Mouse (Mus musculus): ENCODE data around the gene Arhgap31. TPM values are rescaled to one million over a fixed set of nuclear protein-coding genes. Genes with fewer than 3 reads are reported as not detected.
A peak's percentile ranks its signal among the peaks of the same experiment; 100 is the strongest.

Gene Arhgap31
- 3.2 and 7.0 TPM in 2 replicates for polyA plus RNA-seq (2012; rRNA removed)

- peak; percentile 79 for DNase-seq (ENCODE audit: low read depth)
- TF ChIP-seq CTCF (IDR thresholded peaks at IDR 0.05; ENCODE audit: borderline replicate concordance, extremely low read depth, insufficient read depth, insufficient read length) (no peak), POLR2A (IDR thresholded peaks at IDR 0.05; ENCODE audit: borderline replicate concordance, extremely low read depth, insufficient read depth, insufficient read length, poor library complexity, severe bottlenecking) (0 out of 2 replicates have a peak, but pooled peaks have one; percentile 11)
These were observed at the start of gene Arhgap31 for GRCm38 (mm10) chr16:38712581-38713403. Arhgap31 (minus strand) TSS chr16:38713274.

- DNase-seq (ENCODE audit: low read depth) = no peak
- no peak for TF ChIP-seq CTCF (IDR thresholded peaks at IDR 0.05; ENCODE audit: borderline replicate concordance, extremely low read depth, insufficient read depth, insufficient read length)
- TF ChIP-seq POLR2A (IDR thresholded peaks at IDR 0.05; ENCODE audit: borderline replicate concordance, extremely low read depth, insufficient read depth, insufficient read length, poor library complexity, severe bottlenecking) = no peak
These were observed 49.3 kb upstream of the Arhgap31 start for GRCm38 (mm10) chr16:38762401-38762800.

- TF ChIP-seq CTCF (IDR thresholded peaks at IDR 0.05; ENCODE audit: borderline replicate concordance, extremely low read depth, insufficient read depth, insufficient read length) = no peak
- no peak for TF ChIP-seq POLR2A (IDR thresholded peaks at IDR 0.05; ENCODE audit: borderline replicate concordance, extremely low read depth, insufficient read depth, insufficient read length, poor library complexity, severe bottlenecking)
- DNase-seq (ENCODE audit: low read depth) = no peak
These were observed 48.9 kb upstream of the Arhgap31 start for GRCm38 (mm10) chr16:38761972-38762371.

GRCm38 (mm10) chr16:38760834-38761375 lies 47.8 kb upstream of the Arhgap31 start:
- DNase-seq (ENCODE audit: low read depth) = no peak
- TF ChIP-seq POLR2A (IDR thresholded peaks at IDR 0.05; ENCODE audit: borderline replicate concordance, extremely low read depth, insufficient read depth, insufficient read length, poor library complexity, severe bottlenecking) = no peak
- TF ChIP-seq CTCF (IDR thresholded peaks at IDR 0.05; ENCODE audit: borderline replicate concordance, extremely low read depth, insufficient read depth, insufficient read length) = no peak

GRCm38 (mm10) chr16:38760239-38760638 lies 47.2 kb upstream of the Arhgap31 start:
- TF ChIP-seq POLR2A (IDR thresholded peaks at IDR 0.05; ENCODE audit: borderline replicate concordance, extremely low read depth, insufficient read depth, insufficient read length, poor library complexity, severe bottlenecking) = no peak
- TF ChIP-seq CTCF (IDR thresholded peaks at IDR 0.05; ENCODE audit: borderline replicate concordance, extremely low read depth, insufficient read depth, insufficient read length) = no peak
- no peak for DNase-seq (ENCODE audit: low read depth)

- peak; percentile 7 for DNase-seq (ENCODE audit: low read depth)
- no peak for TF ChIP-seq POLR2A (IDR thresholded peaks at IDR 0.05; ENCODE audit: borderline replicate concordance, extremely low read depth, insufficient read depth, insufficient read length, poor library complexity, severe bottlenecking)
- TF ChIP-seq CTCF (IDR thresholded peaks at IDR 0.05; ENCODE audit: borderline replicate concordance, extremely low read depth, insufficient read depth, insufficient read length) = no peak
These were observed 45.2 kb upstream of the Arhgap31 start for GRCm38 (mm10) chr16:38758104-38758861.

- TF ChIP-seq CTCF (IDR thresholded peaks at IDR 0.05; ENCODE audit: borderline replicate concordance, extremely low read depth, insufficient read depth, insufficient read length) (no peak), POLR2A (IDR thresholded peaks at IDR 0.05; ENCODE audit: borderline replicate concordance, extremely low read depth, insufficient read depth, insufficient read length, poor library complexity, severe bottlenecking) (no peak)
- no peak for DNase-seq (ENCODE audit: low read depth)
These were observed 44.6 kb upstream of the Arhgap31 start for GRCm38 (mm10) chr16:38757626-38758025.

- peak; percentile 13 for DNase-seq (ENCODE audit: low read depth)
- TF ChIP-seq CTCF (IDR thresholded peaks at IDR 0.05; ENCODE audit: borderline replicate concordance, extremely low read depth, insufficient read depth, insufficient read length) = no peak
- no peak for TF ChIP-seq POLR2A (IDR thresholded peaks at IDR 0.05; ENCODE audit: borderline replicate concordance, extremely low read depth, insufficient read depth, insufficient read length, poor library complexity, severe bottlenecking)
These were observed 43.5 kb upstream of the Arhgap31 start for GRCm38 (mm10) chr16:38756572-38756971.

- peak; percentile 84 for DNase-seq (ENCODE audit: low read depth)
- no peak for TF ChIP-seq CTCF (IDR thresholded peaks at IDR 0.05; ENCODE audit: borderline replicate concordance, extremely low read depth, insufficient read depth, insufficient read length)
- no peak for TF ChIP-seq POLR2A (IDR thresholded peaks at IDR 0.05; ENCODE audit: borderline replicate concordance, extremely low read depth, insufficient read depth, insufficient read length, poor library complexity, severe bottlenecking)
These were observed 43.1 kb upstream of the Arhgap31 start for GRCm38 (mm10) chr16:38756177-38756503.

GRCm38 (mm10) chr16:38755452-38756176 lies 42.5 kb upstream of the Arhgap31 start:
- no peak for DNase-seq (ENCODE audit: low read depth)

GRCm38 (mm10) chr16:38753631-38754030 lies 40.6 kb upstream of the Arhgap31 start:
- peak; percentile 49 for DNase-seq (ENCODE audit: low read depth)
- TF ChIP-seq CTCF (IDR thresholded peaks at IDR 0.05; ENCODE audit: borderline replicate concordance, extremely low read depth, insufficient read depth, insufficient read length) = no peak
- no peak for TF ChIP-seq POLR2A (IDR thresholded peaks at IDR 0.05; ENCODE audit: borderline replicate concordance, extremely low read depth, insufficient read depth, insufficient read length, poor library complexity, severe bottlenecking)

More at GRCm38 (mm10) chr16:38755452-38756176, 42.5 kb upstream of the Arhgap31 start:
- TF ChIP-seq POLR2A (IDR thresholded peaks at IDR 0.05; ENCODE audit: borderline replicate concordance, extremely low read depth, insufficient read depth, insufficient read length, poor library complexity, severe bottlenecking) (no peak), CTCF (IDR thresholded peaks at IDR 0.05; ENCODE audit: borderline replicate concordance, extremely low read depth, insufficient read depth, insufficient read length) (no peak)
